Mouse (Mus musculus): ENCODE measurements at regions not wholly inside any gene's neighbourhood (a gene's known extent, or its start where the extent isn't known, plus 50 kb on each side); places are given as distances from the start of the nearest gene placed in this dataset.

- no peak for DNase-seq (ENCODE audit: low read depth, low spot score)
Observed at GRCm38 (mm10) chr10:45763160-45763955, 185.7 kb downstream of the Hace1 start.

- DNase-seq (ENCODE audit: low read depth, low spot score): no peak
Observed at GRCm38 (mm10) chr10:45779720-45780119, 202.1 kb downstream of the Hace1 start.

GRCm38 (mm10) chr10:45783026-45783425 is 205.4 kb downstream of the Hace1 start:
- DNase-seq (ENCODE audit: low read depth, low spot score): no peak

- DNase-seq (ENCODE audit: low read depth, low spot score): no peak
Observed at GRCm38 (mm10) chr10:45783461-45784149, 206.0 kb downstream of the Hace1 start.

GRCm38 (mm10) chr10:45784150-45784479 is 206.5 kb downstream of the Hace1 start:
- no peak for DNase-seq (ENCODE audit: low read depth, low spot score)

GRCm38 (mm10) chr10:45784575-45784974 is 206.9 kb downstream of the Hace1 start:
- DNase-seq (ENCODE audit: low read depth, low spot score): peak; percentile 80

GRCm38 (mm10) chr10:45788356-45788755 is 210.7 kb downstream of the Hace1 start:
- peak; percentile 56 for DNase-seq (ENCODE audit: low read depth, low spot score)

GRCm38 (mm10) chr10:45795582-45795981 is 218.0 kb downstream of the Hace1 start:
- peak; percentile 46 for DNase-seq (ENCODE audit: low read depth, low spot score)

- DNase-seq (ENCODE audit: low read depth, low spot score): peak; percentile 63
Observed at GRCm38 (mm10) chr10:45800070-45800851, 222.6 kb downstream of the Hace1 start.

GRCm38 (mm10) chr10:45801463-45801862 is 223.8 kb downstream of the Hace1 start:
- DNase-seq (ENCODE audit: low read depth, low spot score): no peak

- DNase-seq (ENCODE audit: low read depth, low spot score): peak; percentile 30
Observed at GRCm38 (mm10) chr10:45806984-45807827, 229.6 kb downstream of the Hace1 start.

- peak; percentile 47 for DNase-seq (ENCODE audit: low read depth, low spot score)
Observed at GRCm38 (mm10) chr10:45811882-45812281, 234.3 kb downstream of the Hace1 start.

- peak; percentile 10 for DNase-seq (ENCODE audit: low read depth, low spot score)
Observed at GRCm38 (mm10) chr10:45813804-45814203, 236.2 kb downstream of the Hace1 start.

- no peak for DNase-seq (ENCODE audit: low read depth, low spot score)
Observed at GRCm38 (mm10) chr10:45816679-45817078, 239.1 kb downstream of the Hace1 start.

- DNase-seq (ENCODE audit: low read depth, low spot score): peak; percentile 17
Observed at GRCm38 (mm10) chr10:45820986-45821655, 243.5 kb downstream of the Hace1 start.

GRCm38 (mm10) chr10:45822251-45822650 is 244.6 kb downstream of the Hace1 start:
- no peak for DNase-seq (ENCODE audit: low read depth, low spot score)

- no peak for DNase-seq (ENCODE audit: low read depth, low spot score)
Observed at GRCm38 (mm10) chr10:45823612-45824011, 246.0 kb downstream of the Hace1 start.

GRCm38 (mm10) chr10:45848654-45849053 is 271.0 kb downstream of the Hace1 start:
- DNase-seq (ENCODE audit: low read depth, low spot score): no peak

GRCm38 (mm10) chr10:45849841-45850240 is 272.2 kb downstream of the Hace1 start:
- DNase-seq (ENCODE audit: low read depth, low spot score): no peak

GRCm38 (mm10) chr10:45850625-45851024 is 273.0 kb downstream of the Hace1 start:
- DNase-seq (ENCODE audit: low read depth, low spot score): peak; percentile 43

GRCm38 (mm10) chr10:45852688-45853087 is 275.1 kb downstream of the Hace1 start:
- DNase-seq (ENCODE audit: low read depth, low spot score): no peak
